Mouse (Mus musculus) hindbrain, embryonic 12.5 days (tissue): ENCODE data around the gene Foxr1. TPM values are rescaled to one million over a fixed set of nuclear protein-coding genes. Genes with fewer than 3 reads are reported as not detected.

Source experiments
- ATAC-seq: fragments of 200-750 bp; cut with Nextera tagmentation; 2 replicates; pipeline ENCODE4 v1.8.0; 2017; ENCODE audit warnings: moderate TSS enrichment; ENCODE audit not compliant: low FRiP score
- H3K27ac ChIP-seq: fragments of 300-500 bp; sonication (generic); 2 replicates; pipeline ENCODE4 v1.5.1; 2016; ENCODE audit warnings: mild to moderate bottlenecking
- H3K27me3 ChIP-seq: fragments of 300-500 bp; sonication (generic); 2 replicates; pipeline ENCODE4 v1.6.1; 2016; ENCODE audit warnings: mild to moderate bottlenecking
- H3K36me3 ChIP-seq: fragments of 300-500 bp; sonication (generic); 2 replicates; pipeline ENCODE4 v1.6.1; 2016; ENCODE audit warnings: mild to moderate bottlenecking
- H3K4me1 ChIP-seq: fragments of 300-500 bp; sonication (generic); 2 replicates; pipeline ENCODE4 v1.6.1; 2016
- H3K4me2 ChIP-seq: fragments of 300-500 bp; sonication (generic); replicated peaks from 2 replicates; pipeline ENCODE4 v1.6.1; 2016; ENCODE audit warnings: mild to moderate bottlenecking
- H3K4me3 ChIP-seq: fragments of 300-500 bp; sonication (generic); 2 replicates; pipeline ENCODE4 v1.5.1; 2016; ENCODE audit warnings: mild to moderate bottlenecking
- H3K9ac ChIP-seq: fragments of 300-500 bp; sonication (generic); 2 replicates; pipeline ENCODE4 v1.6.1; 2016; ENCODE audit warnings: mild to moderate bottlenecking, moderate library complexity
- H3K9me3 ChIP-seq: fragments of 300-500 bp; sonication (generic); replicated peaks from 2 replicates; pipeline ENCODE4 v1.6.1; 2016; ENCODE audit warnings: mild to moderate bottlenecking
- WGBS: fragments of 180-500 bp; shearing (Covaris S2); methylation state at CpG from one replicate; pipeline ENCODE4 v1.1.7; 2016; 5-methylcytosine and 5-hydroxymethylcytosine counted together
- polyA plus RNA-seq: library from polyadenylated mRNA; unstranded; fragments of >200 nt; fragmentation: Nextera tagmentation; extraction: Ambion mirVana; gene quantifications from 2 replicates; pipeline ENCODE4 v1.2.1, GENCODE M21; 2016

Gene Foxr1
- polyA plus RNA-seq, 1 experiment from 2014 or later: not detected

DNA sequence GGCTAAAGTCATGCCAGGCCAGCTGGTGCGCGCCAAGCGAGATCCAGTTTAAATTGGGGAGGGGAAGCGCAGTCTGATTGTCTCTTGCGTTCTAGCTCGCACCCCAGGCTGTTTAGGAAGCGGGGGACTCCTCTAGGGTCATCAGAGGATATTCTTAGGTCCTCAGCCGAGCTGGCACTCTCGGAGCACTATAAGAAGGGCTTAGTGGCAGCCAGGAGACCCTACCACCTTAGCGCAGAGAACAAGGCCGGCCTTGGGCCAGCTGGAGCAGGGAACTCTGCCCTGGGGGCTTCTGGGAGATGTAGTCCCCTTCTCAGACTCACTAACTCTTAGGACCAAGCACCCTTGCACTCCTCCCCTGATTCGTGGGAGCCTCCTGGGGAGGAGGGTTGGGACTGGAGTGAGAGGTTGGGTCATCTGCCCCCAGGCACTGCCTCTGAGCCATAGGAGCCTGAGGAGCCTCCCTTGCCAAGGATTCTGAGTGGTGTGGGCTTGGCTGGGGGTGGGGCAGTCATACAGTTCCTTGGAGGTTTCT is 42.6 kb upstream of the Foxr1 start:
- peaks cover 63% of the 10 kb centered on the region for H3K4me1 ChIP-seq
- under 1% methylated on average over 12 of the region's 12 CpGs for WGBS
- peak overlapping the region; percentile 98 for H3K27ac ChIP-seq

DNA sequence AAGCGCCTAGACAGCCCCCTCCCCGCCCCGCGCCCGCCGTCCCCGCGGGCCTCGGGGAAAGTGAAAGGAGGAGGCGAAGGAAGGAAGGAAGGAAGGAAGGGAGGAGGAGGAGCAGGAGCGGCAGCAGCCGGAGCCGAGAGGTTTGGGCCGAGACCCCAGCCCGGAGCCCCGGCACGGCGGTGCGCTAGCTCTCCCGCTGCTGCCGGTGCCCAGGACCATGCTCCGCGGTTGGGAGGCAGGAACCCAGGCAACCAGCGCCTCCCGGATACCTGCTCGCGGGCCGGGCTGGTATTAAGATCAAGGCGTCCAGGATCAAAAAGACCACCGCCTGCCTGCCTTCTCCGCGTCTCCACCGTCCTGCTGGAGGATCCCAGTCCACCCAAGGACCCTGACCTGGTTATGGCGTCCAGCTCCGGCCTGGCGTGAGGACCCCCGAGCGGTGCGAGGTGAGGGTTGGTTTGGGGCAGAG is 42.1 kb upstream of the Foxr1 start:
- Histone ChIP-seq H3K4me2 (peak overlapping the region; percentile 95), H3K4me1 (peaks cover 61% of the 10 kb centered on the region), H3K9ac (peak overlapping the region; percentile 99), H3K36me3 (no peaks in the 10 kb centered on the region), H3K27ac (peak overlapping the region; percentile 98), H3K9me3 (no peaks in the 10 kb centered on the region), H3K4me3 (peak overlapping the region; percentile 95), H3K27me3 (no peaks in the 10 kb centered on the region)
- no peak for ATAC-seq
- WGBS: 2% methylated on average over 35 of the region's 39 CpGs

More for the DNA sequence above, 42.6 kb upstream of the Foxr1 start:
- Histone ChIP-seq H3K9me3 (no peaks in the 10 kb centered on the region), H3K36me3 (no peaks in the 10 kb centered on the region), H3K27me3 (no peaks in the 10 kb centered on the region), H3K4me2 (peak overlapping the region; percentile 95), H3K9ac (peak overlapping the region; percentile 99), H3K4me3 (peak overlapping the region; percentile 95)
- ATAC-seq: no peak; the same call in none of the 2 replicates

DNA sequence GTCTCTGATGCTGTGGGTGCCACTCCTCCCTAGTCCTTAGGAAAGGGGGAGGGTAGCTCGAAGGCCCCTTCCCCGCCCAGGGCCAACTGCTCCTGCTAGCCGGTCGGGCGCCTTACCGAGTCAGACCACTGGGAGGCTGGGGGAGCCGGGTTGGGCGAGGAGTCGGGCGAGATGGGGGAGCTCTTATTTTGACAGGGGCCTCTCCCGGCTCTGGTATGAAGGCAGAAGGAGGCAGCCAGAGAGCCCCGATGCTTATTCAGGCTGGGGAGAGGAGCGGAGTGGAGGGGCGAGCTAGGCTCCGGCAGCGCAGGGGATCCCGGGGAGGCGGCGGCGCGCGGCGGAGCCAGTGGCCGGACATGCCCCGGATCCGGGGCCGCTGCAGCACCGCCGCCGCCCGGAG is 41.6 kb upstream of the Foxr1 start, which contains the start of gene Bcl9l:
Bcl9l (plus strand) TSS at position 274 of the 400 bp plus-strand sequence.
- peak; percentile 63 for ATAC-seq
- no peaks in the 10 kb centered on the region for H3K27me3 ChIP-seq
- no peaks in the 10 kb centered on the region for H3K36me3 ChIP-seq
- no peaks in the 10 kb centered on the region for H3K9me3 ChIP-seq
- peaks cover 61% of the 10 kb centered on the region for H3K4me1 ChIP-seq
- peak within 1 kb of the TSS; percentile 98 for H3K27ac ChIP-seq
- WGBS: 2% methylated on average over 31 of the region's 31 CpGs
- peak within 1 kb of the TSS; percentile 95 for H3K4me2 ChIP-seq
- H3K9ac ChIP-seq: peak within 1 kb of the TSS; percentile 99
- H3K4me3 ChIP-seq: peak within 1 kb of the TSS; percentile 95

DNA sequence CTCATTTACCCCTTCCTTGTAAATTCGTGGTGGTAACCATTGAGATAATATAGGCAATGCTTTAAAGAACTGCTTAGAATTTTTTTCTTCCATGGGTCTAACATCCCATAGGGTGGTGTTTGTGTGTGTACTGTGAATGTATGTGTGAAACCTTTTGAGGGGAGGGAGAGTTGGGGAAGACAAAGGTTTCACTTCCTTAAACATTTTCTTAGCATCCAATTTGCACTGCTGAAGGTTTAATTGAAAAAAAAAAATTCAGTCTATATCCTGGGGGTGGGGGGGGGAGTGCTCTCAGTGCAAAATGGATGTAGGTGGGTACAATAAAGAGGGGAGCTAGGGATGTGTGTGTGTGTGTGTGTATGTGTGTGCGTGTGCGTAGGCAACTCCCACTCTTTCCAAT is 41.2 kb upstream of the Foxr1 start:
- ATAC-seq: no peak
- Histone ChIP-seq H3K27ac (peak overlapping the region; percentile 98), H3K9ac (peak overlapping the region; percentile 99), H3K4me2 (peak overlapping the region; percentile 95), H3K36me3 (no peaks in the 10 kb centered on the region), H3K4me1 (peaks cover 60% of the 10 kb centered on the region), H3K4me3 (peak overlapping the region; percentile 95), H3K9me3 (no peaks in the 10 kb centered on the region), H3K27me3 (no peaks in the 10 kb centered on the region)
- WGBS: 8% methylated on average over 3 of the region's 3 CpGs

DNA sequence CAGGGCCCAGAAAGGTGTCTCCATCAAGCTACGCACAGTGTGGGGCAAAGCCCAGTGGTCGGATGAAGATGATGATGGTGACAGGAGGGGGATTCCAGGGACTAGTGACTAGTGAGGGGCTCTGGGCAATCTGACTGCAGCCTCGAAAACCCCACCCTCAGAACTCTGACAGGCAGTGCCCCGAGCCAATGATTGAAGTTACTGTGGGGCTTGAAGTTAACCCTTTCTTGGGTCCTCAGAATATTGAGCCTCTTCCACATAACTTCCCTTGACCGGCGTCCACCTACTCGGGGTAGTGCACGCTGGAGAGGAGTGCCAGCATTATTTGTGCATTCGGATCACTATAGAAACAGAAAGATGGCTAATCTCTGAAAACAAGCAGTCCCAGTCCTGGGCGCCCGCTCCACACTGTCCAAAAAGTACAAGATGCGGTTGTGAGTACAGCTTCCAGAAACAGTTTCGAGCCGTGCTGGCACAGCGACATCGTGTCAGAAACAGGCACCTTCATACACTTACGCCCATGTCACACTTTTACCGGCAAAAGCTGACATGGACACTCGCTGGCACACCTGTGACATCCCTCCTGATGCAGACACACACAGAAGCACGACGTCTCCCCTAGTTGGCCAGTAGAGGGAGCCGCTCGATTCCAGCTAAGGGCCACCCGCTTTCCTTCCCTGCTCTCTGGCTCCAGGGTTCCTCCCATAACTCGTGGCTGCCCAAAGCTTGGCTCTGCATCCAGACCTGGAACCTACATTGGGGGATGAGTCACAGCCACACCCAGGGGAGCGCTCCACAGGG is 38.9 kb upstream of the Foxr1 start:
- peak; percentile 62 for ATAC-seq
- H3K4me1 ChIP-seq: peaks cover 37% of the 10 kb centered on the region
- H3K9ac ChIP-seq: peak overlapping the region; percentile 85

DNA sequence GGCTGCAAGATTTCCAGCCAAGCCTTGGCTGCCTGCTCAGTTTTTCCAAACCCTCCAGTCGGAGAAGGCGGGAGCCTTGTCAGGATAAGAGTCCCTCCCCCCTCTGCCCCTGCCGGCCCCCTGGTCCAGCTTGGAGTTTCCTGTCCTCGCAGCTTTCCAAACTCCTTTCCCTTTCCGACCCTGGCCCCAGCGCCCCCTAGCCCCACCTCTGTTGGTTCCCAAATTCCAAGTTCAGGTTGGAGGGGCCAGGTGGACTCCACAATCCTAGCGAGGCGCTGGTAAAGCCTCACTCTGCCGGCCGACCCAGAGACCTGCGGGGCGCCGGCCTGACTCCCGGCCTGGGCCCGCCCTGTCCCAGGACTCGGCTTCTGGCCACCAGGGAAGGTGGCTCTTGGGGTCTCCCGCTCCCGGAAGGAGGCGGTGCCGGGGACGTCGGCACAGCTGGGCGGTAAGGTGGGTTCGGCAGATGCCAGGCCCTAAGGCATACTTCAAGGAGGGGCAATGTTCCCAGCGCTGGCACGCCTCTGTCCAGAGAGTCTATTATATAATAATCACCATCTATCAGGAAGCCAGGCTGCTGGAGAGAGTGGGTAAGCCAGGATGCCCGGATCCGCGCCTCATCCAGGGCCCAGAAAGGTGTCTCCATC is 38.1 kb upstream of the Foxr1 start:
- Histone ChIP-seq H3K27me3 (no peaks in the 10 kb centered on the region), H3K9me3 (no peaks in the 10 kb centered on the region), H3K4me2 (peak overlapping the region; percentile 97), H3K4me1 (peaks cover 30% of the 10 kb centered on the region), H3K9ac (peak overlapping the region; percentile 85), H3K27ac (peak overlapping the region; percentile 99), H3K36me3 (no peaks in the 10 kb centered on the region), H3K4me3 (peak overlapping the region; percentile 76)
- under 1% methylated on average over 29 of the region's 29 CpGs for WGBS
- ATAC-seq: peak; percentile 58

More for the DNA sequence above, 38.9 kb upstream of the Foxr1 start:
- no peaks in the 10 kb centered on the region for H3K9me3 ChIP-seq
- no peaks in the 10 kb centered on the region for H3K27me3 ChIP-seq
- H3K36me3 ChIP-seq: no peaks in the 10 kb centered on the region
- H3K4me3 ChIP-seq: peak overlapping the region; percentile 76
- peak overlapping the region; percentile 97 for H3K4me2 ChIP-seq
- H3K27ac ChIP-seq: peak overlapping the region; percentile 99
- WGBS: under 1% methylated on average over 26 of the region's 26 CpGs

DNA sequence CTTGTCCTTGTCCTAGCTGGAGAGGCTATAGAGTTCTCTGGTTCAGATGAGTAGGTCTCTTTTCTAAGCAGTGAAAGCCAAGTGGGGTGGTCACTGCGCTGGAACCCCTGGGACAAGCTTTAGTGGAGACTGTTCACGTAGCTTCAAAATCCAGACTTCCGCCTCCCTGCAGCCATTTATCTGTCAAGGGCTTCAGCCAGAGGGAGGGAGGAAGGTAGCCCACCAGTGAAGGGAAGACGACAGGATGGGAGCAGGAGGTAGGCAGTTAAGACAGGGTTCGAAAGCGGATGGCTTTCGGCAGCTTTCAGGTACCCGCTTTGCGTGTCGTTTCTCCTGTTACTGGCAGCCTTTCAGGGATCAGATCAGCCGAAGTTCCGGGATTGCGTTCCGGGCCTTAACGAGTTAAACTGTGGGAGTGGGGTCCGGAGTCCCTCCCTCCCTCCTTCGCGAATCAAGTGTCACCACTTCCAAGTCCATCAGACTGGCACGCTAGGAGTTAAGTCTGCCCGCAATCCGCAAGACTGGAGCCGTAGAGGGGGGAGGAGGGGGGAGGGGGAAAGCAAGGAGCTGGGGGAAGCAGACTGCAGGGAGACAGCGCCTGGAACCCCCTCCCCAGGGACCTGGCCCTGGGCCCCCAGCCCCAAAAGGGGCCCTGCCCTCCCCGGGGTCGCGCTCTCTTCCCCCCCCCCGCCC is 37.4 kb upstream of the Foxr1 start:
- Histone ChIP-seq H3K36me3 (no peaks in the 10 kb centered on the region), H3K4me1 (peaks cover 25% of the 10 kb centered on the region), H3K4me3 (peak overlapping the region; percentile 76), H3K9me3 (no peaks in the 10 kb centered on the region), H3K27me3 (no peaks in the 10 kb centered on the region), H3K9ac (peak overlapping the region; percentile 85), H3K27ac (peak overlapping the region; percentile 99), H3K4me2 (peak overlapping the region; percentile 97)
- peak; percentile 64 for ATAC-seq
- WGBS: under 1% methylated on average over 23 of the region's 27 CpGs

DNA sequence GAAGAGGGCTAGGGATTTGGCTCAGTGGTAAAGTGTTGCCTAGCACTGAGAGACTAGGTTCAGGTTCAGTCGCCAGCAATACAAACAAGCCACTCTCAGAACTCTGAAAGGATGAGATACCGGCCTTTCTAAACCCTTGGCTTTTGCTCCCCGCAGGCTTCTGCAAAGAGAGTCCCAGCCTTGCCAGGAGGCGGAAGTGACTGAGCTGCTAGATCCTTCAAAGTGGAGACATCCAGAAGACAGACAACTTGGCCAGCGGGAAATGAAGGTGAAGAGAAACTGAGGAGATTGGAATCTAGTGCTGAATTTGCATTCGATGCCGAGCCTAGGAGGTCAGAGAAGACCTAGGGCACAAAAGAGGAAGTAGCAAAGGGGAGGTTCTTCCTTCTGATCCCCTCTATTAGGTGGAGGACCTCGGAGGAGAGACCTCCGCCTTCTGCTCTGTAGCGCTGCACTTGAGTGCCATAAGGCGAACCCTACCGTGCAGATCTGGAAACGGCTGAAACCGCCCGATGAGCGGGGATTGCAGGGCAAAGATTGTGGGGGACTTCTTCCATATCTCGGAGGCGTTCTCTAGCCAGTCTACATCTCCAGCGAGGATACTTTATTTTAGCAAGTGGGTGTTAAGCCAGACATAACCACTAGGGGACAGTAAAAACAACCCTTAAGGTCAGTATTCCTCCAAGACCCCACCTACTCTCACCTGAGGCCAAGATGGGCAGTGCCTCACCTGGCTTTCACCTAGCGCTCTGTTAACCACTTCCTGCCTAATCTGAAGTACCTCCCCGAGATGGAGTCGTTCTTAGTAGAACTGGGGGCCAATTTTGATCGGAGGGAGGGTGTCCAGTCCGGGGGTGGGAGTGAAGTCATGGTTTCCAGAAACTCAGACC is 36.6 kb upstream of the Foxr1 start:
- no peaks in the 10 kb centered on the region for H3K36me3 ChIP-seq
- H3K27me3 ChIP-seq: no peaks in the 10 kb centered on the region
- ATAC-seq: no peak
- peak overlapping the region; percentile 76 for H3K4me3 ChIP-seq
- 2% methylated on average over 24 of the region's 24 CpGs for WGBS
- peak overlapping the region; percentile 85 for H3K9ac ChIP-seq
- H3K4me1 ChIP-seq: peaks cover 25% of the 10 kb centered on the region
- H3K4me2 ChIP-seq: peak overlapping the region; percentile 97
- H3K27ac ChIP-seq: peak overlapping the region; percentile 99
- no peaks in the 10 kb centered on the region for H3K9me3 ChIP-seq

DNA sequence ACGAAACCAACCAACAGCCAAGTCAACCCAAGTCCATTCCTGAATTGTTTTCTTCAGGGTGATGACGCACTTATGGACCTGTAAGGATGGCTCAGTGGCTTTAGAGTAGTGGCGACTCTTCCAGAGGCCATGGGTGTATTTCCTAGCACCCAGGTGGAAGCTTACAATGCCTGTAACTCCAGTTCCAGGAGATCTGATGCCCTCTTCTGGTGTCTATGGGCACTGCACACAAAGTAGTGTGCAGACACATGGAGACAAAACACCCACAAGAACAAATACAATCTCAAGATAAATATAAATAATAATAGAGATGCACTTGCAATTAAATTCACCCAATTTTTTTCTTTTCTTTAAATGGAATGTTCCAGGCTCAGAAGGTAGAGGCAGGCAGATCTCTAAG is 35.0 kb upstream of the Foxr1 start:
- no peak overlapping the region for H3K9ac ChIP-seq
- no peaks in the 10 kb centered on the region for H3K36me3 ChIP-seq
- H3K9me3 ChIP-seq: no peaks in the 10 kb centered on the region
- no peak overlapping the region for H3K4me2 ChIP-seq
- ATAC-seq: no peak
- WGBS: 99% methylated on average over 3 of the region's 3 CpGs
- peaks cover 19% of the 10 kb centered on the region for H3K4me1 ChIP-seq
- H3K4me3 ChIP-seq: no peak overlapping the region
- no peak overlapping the region for H3K27ac ChIP-seq
- H3K27me3 ChIP-seq: no peaks in the 10 kb centered on the region

DNA sequence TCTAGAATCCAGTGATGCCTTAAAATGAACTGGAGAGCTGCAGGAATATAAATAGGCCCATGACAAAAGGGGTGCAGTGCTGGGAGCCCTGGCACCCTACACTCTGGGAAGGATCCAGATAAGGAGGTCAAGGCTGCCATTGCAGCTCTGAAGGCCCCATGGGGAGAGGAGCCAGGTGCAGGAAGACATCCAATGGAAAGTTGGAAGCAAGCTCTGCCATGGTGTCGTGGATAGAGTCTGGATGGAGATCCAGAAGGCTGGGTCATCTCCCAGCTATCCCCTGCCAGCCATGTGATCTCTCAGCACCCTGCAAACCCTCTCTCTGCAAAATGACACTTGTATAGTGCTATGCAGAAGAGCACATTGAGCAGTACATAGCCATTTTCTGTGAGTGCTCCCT is 33.4 kb upstream of the Foxr1 start:
- H3K27ac ChIP-seq: no peak overlapping the region
- peaks cover 12% of the 10 kb centered on the region for H3K4me1 ChIP-seq
- H3K9ac ChIP-seq: no peak overlapping the region
- H3K4me3 ChIP-seq: no peak overlapping the region
- H3K4me2 ChIP-seq: no peak overlapping the region
- no peaks in the 10 kb centered on the region for H3K27me3 ChIP-seq
- no peaks in the 10 kb centered on the region for H3K36me3 ChIP-seq
- ATAC-seq: no peak
- 52% methylated on average over 1 of the region's 1 CpGs for WGBS
- no peaks in the 10 kb centered on the region for H3K9me3 ChIP-seq

DNA sequence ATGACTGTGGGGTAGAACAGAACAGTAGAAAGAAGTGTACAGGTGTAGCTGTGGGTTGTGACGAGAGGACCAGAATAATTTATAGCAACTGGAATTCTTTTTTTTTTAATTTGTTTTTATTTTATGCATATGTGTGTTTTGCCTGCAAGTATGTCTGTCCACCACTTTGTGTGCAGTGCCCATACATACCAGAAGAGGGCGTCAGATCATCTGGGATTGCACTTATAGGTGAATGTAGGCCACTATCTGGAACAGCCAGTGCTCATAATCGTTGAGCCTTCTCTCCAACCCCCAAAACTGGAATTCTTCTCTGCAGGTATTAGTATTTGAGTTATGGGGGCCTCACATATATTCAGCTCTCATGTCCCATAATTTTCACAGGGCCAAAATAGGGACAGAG is 32.2 kb upstream of the Foxr1 start:
- Histone ChIP-seq H3K4me2 (no peak overlapping the region), H3K9ac (no peak overlapping the region), H3K27me3 (no peaks in the 10 kb centered on the region), H3K4me3 (no peak overlapping the region), H3K4me1 (peaks cover 15% of the 10 kb centered on the region), H3K27ac (no peak overlapping the region), H3K36me3 (no peaks in the 10 kb centered on the region), H3K9me3 (no peaks in the 10 kb centered on the region)
- 68% methylated on average over 3 of the region's 3 CpGs for WGBS
- no peak for ATAC-seq
